Mouse (Mus musculus): ENCODE measurements around the gene Gcg.

Gcg gene

DNA sequence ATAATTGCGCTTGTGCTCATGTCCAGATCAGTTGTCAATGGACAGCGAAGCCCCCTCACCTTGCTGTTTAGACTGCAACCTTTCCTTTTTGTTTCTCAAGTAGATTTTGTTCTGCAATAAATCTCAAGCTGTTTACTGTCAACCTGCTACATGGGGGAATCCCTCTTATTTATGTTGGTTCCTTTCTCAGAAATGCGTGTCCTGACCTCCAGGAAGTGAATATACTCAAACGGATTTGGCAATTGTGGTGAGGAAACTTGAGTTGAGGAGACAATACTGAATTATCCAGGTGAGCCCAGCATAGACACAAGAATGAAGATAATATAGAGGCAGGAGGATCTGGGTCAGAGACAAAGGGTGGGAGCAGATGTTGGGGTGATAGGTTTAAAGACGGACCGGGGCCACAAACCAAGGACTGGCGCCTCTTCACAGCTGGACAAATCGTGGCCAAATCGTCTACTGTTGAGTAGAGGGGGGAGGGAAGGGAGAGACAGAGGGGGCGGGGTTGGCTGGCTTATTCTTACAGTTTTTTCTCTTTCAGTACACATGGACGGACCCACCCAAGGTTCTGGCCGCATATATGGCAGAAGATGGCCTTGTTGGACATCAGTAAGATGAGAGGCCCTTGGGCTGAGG lies 22.5 kb downstream of the Gcg start:
- in situ Hi-C loops (cut with MboI, MseI): loop anchor here (5.0 to 25.0 kb wide), 4 partner anchors 161 to 649 kb away; partner anchors contain the start of gene Tbr1 (in 1 of the 2)

DNA sequence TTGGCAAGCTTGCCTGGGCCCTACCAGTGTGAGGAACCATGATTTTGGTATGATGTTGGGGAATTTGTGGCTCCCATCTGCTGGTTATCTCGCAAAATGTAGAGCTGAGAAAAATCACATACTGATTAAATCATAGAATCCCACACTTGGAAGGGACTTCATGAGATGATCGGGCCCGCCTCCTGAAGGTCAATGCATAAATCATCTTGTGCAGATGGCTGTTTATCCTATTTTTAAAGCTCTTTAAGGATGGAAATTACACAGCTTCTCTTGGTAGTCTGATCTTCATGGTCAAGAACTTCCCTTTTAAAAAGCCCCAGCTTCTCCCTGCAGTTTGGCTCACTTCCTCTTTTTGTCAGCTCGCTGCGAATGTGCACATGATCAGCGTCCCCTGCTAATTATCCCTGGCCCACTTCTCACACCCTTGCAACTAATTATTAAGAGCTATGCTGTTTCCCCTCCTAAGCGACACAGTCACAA lies 23.2 kb downstream of the Gcg start:
- in situ Hi-C loops (cut with MboI, MseI): loop anchor here (5.0 to 25.0 kb wide), 4 partner anchors 162 to 648 kb away; partner anchors contain the start of gene Tbr1 (in 1 of the 2)

DNA sequence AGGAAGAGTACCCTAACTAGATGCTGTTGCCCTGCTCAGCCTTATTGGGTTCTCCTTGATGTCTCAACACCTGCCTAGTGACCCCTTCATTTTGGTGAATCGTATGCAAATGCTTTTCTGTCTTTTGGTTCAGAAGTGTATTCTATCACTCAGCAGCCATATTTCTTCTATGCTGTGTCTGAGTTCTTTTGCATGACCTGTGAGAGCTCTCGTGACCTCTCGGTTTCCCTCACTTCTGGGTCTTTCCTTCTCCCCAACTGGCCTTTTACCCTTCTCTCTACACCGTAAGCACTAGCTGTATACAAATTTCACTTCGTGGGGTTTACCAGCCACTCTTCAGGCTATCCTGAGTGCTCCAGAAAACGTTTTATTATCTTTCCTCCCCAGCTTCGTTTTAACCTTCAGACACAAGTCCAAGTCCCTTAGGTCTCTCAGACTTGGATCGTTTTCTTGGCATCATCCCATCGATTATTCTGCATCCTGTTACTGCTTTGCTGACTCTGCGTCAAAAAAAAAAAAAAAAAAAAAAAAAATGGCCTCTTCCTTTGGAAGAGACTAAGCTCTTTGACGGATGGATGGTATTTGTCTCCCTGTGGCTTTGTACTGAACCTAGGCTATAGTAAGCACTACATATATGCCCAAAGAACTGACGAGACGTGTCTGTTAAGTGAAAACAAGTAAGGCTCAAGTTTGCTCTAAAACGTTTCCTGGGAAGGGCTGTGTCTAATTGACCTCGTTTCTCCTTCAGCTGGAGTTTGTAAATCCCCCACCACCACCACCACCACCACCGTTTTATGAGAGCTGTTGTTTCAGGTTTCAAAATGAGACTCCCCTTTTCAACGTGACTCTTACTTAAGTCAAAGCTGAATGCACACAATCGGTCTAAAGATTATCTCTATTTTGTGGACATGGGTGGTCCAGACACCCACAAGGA lies 23.9 kb downstream of the Gcg start:
- in situ Hi-C loops (cut with MboI, MseI): loop anchor here (5.0 to 25.0 kb wide), 4 partner anchors 163 to 647 kb away; partner anchors contain the start of gene Tbr1 (in 1 of the 2)

DNA sequence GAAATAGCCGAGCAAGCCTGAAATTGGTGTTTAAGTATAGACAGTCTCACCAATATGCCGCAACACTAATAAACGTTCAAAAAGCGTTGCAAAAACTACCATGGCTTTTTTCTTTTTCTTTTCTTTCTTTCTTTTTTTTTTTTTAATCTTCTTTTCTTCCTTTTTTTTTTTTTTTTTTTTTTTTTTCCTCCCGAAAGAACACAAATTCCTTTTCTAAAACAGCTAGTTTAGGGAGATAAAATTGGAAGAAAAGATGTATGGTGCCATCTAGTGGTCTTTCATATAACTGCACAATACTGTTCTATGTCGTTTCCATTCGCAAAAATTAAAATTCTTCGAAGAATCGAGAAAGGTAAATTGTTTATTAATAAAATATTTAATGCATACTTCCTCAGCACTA lies 25.4 kb downstream of the Gcg start:
- in situ Hi-C loops (cut with MboI, MseI): loop anchor here (25.0 kb wide), 2 partner anchors 471 to 646 kb away; partner anchors contain the start of gene Tbr1 (in 1 of the 2)

DNA sequence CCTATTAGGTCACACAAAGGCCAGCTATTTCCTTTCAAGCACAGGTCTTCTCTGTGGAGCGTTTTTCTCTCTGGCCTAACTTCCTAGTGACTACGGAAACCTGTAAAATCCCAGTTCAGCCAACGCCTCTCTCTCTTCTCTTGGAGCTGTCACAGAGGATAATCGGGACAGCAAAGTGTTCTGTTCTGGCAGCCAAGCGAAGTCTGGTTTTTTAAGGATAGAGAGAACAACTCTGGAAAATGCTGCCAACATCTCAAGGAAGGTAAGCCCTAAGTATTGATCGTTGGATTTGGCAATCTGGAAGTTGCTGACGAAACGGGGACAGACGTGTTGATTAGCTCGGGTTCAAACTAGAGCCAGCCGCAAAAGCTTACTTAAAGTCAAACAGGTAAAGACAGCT lies 28.5 kb downstream of the Gcg start:
- in situ Hi-C loops (cut with MboI, MseI): loop anchor here (25.0 kb wide), 2 partner anchors 468 to 643 kb away; partner anchors contain the start of gene Tbr1 (in 1 of the 2)

DNA sequence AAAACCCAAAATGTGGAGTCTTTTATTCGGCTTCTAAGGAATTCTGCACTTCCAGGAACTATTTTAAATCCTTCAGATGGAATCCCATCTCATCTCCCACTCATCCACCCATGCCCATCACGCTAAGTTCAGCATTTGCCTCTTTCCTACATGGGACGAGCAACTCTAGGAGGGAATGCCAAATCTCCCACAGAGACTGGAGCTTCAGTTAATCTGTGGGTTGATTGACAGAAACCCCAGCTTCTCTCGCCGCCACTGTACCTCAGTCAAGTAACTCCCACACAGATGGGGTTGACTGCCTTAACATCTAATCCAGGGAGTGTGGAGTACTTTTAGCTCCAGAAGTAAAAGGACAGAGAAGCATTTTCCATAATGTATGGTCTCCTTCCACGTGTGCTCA lies 29.4 kb downstream of the Gcg start:
- in situ Hi-C loops (cut with MboI, MseI): loop anchor here (25.0 kb wide), 2 partner anchors 467 to 642 kb away; partner anchors contain the start of gene Tbr1 (in 1 of the 2)

DNA sequence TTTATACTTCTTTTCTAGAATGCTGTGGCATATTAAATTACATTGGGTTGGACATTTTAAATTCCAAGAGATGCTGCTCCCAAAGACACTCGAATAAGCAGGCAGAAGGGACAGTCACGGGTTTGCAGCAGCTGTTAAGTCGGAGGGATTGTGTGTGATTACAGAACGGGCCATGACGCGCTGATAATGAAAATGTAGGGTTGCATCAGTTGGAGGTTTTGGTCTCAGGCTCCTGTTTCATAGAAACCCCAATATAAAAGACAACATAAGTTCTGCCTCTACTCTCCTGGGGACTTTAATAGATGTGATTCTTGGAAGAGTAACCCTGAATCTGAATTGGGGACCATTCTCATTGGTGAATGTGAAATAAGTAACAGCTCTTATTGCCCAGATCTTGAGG lies 33.1 kb downstream of the Gcg start:
- in situ Hi-C loops (cut with MboI, MseI): loop anchor here (25.0 kb wide), 2 partner anchors 463 to 638 kb away; partner anchors contain the start of gene Tbr1 (in 1 of the 2)

DNA sequence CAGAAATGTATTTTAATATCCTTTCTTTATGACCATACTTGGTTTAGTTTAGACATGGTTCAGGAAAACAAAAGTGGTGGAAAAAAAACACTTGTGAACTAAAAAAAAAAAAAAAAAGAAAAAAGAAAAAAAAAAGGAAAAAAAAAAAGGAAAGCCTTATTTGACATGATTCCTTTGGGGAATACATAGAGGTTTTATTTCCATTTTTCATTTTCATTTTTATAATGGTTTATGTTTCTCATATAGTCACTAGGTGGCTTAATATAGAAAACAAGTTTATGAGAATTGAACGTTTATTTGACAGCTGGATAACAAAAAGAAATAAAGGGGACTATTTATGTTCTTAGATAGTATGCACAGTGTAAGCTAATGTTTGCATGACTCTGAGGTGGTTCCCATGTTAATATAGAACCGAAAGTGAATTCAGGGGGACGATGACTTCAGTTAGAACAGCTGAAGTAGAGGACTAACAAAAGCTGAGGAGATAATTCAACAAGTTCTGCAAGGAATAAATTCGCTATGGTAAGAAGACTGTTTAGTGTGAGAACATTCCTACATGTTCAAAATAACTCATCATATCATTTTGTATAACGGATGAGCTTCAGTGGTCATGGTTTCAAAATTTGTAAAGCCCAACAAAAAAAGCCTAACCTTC lies 33.6 kb downstream of the Gcg start:
- in situ Hi-C loops (cut with MboI, MseI): loop anchor here (25.0 kb wide), 2 partner anchors 463 to 638 kb away; partner anchors contain the start of gene Tbr1 (in 1 of the 2)

DNA sequence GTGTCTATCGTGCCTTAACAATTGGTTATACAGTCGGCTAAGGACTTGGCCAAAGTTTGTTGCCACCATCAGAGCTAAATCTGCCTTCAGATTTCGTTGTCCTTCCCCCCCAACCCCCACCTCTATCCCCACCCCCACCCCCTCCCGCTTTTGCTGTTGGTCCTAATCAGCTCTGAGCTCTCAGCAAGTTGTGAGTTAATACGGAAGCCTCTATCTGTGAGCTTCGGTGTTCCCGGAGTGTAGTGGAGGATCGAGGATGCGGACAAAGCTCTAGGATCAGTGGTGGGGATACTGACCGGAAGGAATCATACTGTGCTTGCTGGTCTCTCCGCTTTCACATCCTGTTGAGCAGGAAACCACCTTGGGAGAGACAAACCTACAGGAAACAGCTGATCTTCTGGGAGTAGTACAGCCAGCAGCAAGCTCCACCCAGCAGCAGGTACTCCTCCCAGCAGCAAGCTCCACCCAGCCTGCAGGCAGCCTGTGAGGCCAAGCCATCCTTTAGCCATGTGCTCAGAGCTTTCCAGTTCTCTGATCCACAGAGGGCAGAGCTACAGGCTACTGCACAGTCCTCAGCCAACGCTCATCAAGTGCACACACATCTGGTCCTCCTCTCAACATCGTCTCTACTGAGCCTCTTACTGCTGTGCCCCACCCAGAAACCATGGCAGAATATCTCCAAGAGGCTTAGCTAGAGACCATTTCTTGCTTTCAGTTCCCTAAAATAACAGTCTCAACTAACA lies 42.5 kb downstream of the Gcg start:
- in situ Hi-C loops (cut with MboI, MseI): no loop called here

DNA sequence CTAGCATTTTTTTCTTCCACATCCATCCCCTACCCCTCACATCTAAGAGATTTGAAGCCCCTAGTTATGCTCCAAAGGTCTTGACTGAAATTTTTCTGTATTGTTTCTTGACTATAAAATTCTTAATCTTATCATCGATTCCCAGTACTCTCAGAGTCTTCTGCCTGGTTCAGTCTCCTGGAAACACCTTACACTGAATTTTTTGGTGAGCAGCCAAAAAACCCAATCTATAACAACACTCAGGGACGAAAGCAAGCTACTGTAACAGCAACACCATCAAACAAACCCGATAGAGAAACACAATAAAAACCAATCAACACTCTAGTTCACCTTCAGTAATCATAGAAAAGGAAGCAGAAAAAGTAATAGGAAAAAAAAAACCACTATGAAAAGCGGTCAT lies 43.4 kb downstream of the Gcg start:
- in situ Hi-C loops (cut with MboI, MseI): no loop called here

DNA sequence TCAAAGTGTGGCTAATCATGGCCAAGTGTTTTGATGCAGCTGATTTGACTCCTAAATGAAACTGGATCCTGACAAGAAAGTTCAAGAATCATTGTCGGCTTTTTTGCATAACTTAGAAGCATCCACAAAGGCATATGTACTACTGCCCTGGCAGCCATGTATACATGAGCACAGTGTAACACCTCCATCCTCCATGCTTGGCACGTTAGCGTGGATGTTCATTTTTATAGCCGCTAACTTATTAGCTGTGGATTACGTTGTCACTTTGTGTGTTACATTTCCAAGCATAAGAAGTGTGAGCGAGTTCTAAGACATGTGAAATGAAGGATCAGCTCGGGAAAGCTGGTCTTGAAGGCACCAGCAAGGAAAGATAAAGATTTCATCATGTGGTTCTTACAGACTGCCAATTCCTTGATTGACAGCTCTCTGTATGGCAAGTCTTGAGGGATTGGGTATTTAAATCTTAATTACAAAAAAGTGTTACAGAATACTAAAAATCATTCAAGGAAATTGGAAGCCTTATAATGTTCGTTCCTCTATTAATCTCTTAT lies 52.1 kb downstream of the Gcg start:
- in situ Hi-C loops (cut with MboI, MseI): loop anchor here in 1 of 2 experiments (10.0 kb wide), 1 partner anchor 457 kb away; no protein-coding TSS in a partner anchor

DNA sequence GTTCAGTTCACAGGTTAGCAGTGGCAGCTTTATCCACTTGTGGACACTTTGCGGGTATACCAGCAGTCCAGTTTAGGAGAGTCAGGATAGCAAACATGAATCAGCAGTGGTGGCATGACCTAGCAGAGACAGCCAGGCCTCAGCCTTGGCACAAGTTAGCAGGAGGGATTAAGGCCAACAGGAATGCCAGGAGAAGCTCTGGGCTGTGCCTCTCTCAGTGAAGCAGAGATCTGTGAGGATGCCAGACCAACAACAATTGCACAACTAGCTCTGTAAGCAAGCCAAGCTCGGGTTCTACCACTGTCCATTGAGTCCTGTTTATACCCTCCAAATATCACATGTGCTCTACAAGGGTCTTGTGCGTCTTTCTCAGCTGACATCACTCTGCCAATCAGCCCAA lies 57.5 kb downstream of the Gcg start:
- in situ Hi-C loops (cut with MboI, MseI): no loop called here
